Mouse (Mus musculus): ENCODE measurements around the gene Abhd2.

Gene Abhd2

GRCm38 (mm10) chr7:79318110-79318801 lies 45.3 kb downstream of the Abhd2 start:
- no peak for DNase-seq (ENCODE audit: low read depth, low spot score)

GRCm38 (mm10) chr7:79323855-79324254 lies 50.9 kb downstream of the Abhd2 start:
- DNase-seq (ENCODE audit: low read depth, low spot score) = no peak

- no peak for DNase-seq (ENCODE audit: low read depth, low spot score)
Measured at GRCm38 (mm10) chr7:79328769-79329168, 55.8 kb downstream of the Abhd2 start.

GRCm38 (mm10) chr7:79331197-79331596 lies 58.2 kb downstream of the Abhd2 start:
- no peak for DNase-seq (ENCODE audit: low read depth, low spot score)

- no peak for DNase-seq (ENCODE audit: low read depth, low spot score)
Measured at GRCm38 (mm10) chr7:79333419-79333818, 60.4 kb downstream of the Abhd2 start.

GRCm38 (mm10) chr7:79336362-79336910 lies 63.4 kb downstream of the Abhd2 start:
- DNase-seq (ENCODE audit: low read depth, low spot score) = no peak

- peak; percentile 51 for DNase-seq (ENCODE audit: low read depth, low spot score)
Measured at GRCm38 (mm10) chr7:79345902-79346301, 72.9 kb downstream of the Abhd2 start.

- DNase-seq (ENCODE audit: low read depth, low spot score) = no peak
Measured at GRCm38 (mm10) chr7:79346555-79347075, 73.6 kb downstream of the Abhd2 start.

- DNase-seq (ENCODE audit: low read depth, low spot score) = no peak
Measured at GRCm38 (mm10) chr7:79347108-79347813, 74.3 kb downstream of the Abhd2 start.

- DNase-seq (ENCODE audit: low read depth, low spot score) = no peak
Measured at GRCm38 (mm10) chr7:79348816-79349215, 75.8 kb downstream of the Abhd2 start.

GRCm38 (mm10) chr7:79349738-79350386 lies 76.9 kb downstream of the Abhd2 start:
- peak; percentile 85 for DNase-seq (ENCODE audit: low read depth, low spot score)

- peak; percentile 8 for DNase-seq (ENCODE audit: low read depth, low spot score)
Measured at GRCm38 (mm10) chr7:79358350-79359182, 85.6 kb downstream of the Abhd2 start.

- no peak for DNase-seq (ENCODE audit: low read depth, low spot score)
Measured at GRCm38 (mm10) chr7:79359183-79359435, 86.1 kb downstream of the Abhd2 start.

GRCm38 (mm10) chr7:79360056-79360455 lies 87.1 kb downstream of the Abhd2 start:
- DNase-seq (ENCODE audit: low read depth, low spot score) = peak; percentile 21

- DNase-seq (ENCODE audit: low read depth, low spot score) = peak; percentile 7
Measured at GRCm38 (mm10) chr7:79362208-79362607, 89.2 kb downstream of the Abhd2 start.

GRCm38 (mm10) chr7:79362830-79363229 lies 89.8 kb downstream of the Abhd2 start:
- no peak for DNase-seq (ENCODE audit: low read depth, low spot score)

- DNase-seq (ENCODE audit: low read depth, low spot score) = no peak
Measured at GRCm38 (mm10) chr7:79363370-79364043, 90.5 kb downstream of the Abhd2 start.

- no peak for DNase-seq (ENCODE audit: low read depth, low spot score)
Measured at GRCm38 (mm10) chr7:79368664-79369063, 95.7 kb downstream of the Abhd2 start.

GRCm38 (mm10) chr7:79369416-79369815 lies 96.4 kb downstream of the Abhd2 start:
- no peak for DNase-seq (ENCODE audit: low read depth, low spot score)

- DNase-seq (ENCODE audit: low read depth, low spot score) = peak; percentile 80
Measured at GRCm38 (mm10) chr7:79371321-79371879, 98.4 kb downstream of the Abhd2 start.

- DNase-seq (ENCODE audit: low read depth, low spot score) = no peak
Measured at GRCm38 (mm10) chr7:79374017-79374416, 101.0 kb downstream of the Abhd2 start.
